Mouse (Mus musculus): Measurements from ENCODE around the gene Vmn1r158. TPM values are rescaled to one million over a fixed set of nuclear protein-coding genes. Genes with fewer than 3 reads are reported as not detected.

Gene Vmn1r158
- total RNA-seq (2023), result not detected

DNA sequence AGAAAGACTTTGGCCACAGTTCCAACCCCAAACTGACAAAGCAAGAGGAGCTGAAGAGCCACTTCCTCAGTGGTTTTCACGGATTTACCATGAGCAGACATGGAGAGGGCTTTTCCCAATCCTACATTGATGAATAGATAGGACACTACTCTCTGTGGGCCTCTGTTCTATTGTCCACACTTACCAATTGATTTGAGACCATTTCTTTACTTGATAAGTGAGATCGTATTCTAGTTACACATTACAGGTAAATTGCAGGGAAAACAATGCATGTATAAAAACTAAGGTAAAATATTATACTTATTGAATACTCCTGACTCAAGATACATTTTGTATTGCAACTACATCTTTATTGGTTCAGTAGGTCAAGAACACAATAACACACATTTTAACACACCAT, at the start of gene Vmn1r158:
TSS of gene Vmn1r158 (minus strand) at position 101 of the 400 bp plus-strand sequence.

GRCm38 (mm10) chr7:22761397-22761796, 29.2 kb downstream of the Vmn1r158 start, which contains the start of gene Vmn1r157:
TSS of gene Vmn1r157 (plus strand) at chr7:22761697.

Other genes starting within 250 kb of the Vmn1r158 start
- gene Gm4201, start 225.4 kb downstream of the Vmn1r158 start, total RNA-seq (2023), result not detected
- gene Gm4565, start 202.7 kb downstream of the Vmn1r158 start, total RNA-seq (2023), result not detected
- gene Vmn1r155, start 132.8 kb downstream of the Vmn1r158 start, total RNA-seq (2023), result not detected
- not detected for gene Gm8693, start 98.5 kb downstream of the Vmn1r158 start, total RNA-seq (2023)
- gene Gm4567, start 71.1 kb downstream of the Vmn1r158 start, total RNA-seq (2023), result not detected
- gene Vmn1r157, start 29.1 kb downstream of the Vmn1r158 start, total RNA-seq (2023), result not detected
- not detected for gene Vmn1r159, start 52.8 kb upstream of the Vmn1r158 start, total RNA-seq (2023)
- gene Vmn1r160, start 80.4 kb upstream of the Vmn1r158 start, total RNA-seq (2023), result not detected
- gene Gm4214, start 193.9 kb upstream of the Vmn1r158 start, total RNA-seq (2023), result not detected
- gene Gm4216, start 229.1 kb upstream of the Vmn1r158 start, total RNA-seq (2023), result not detected